Mouse (Mus musculus) hindbrain, embryonic 10.5 days (tissue): ENCODE results near the gene Gramd4. TPM values are rescaled to one million over a fixed set of nuclear protein-coding genes. Genes with fewer than 3 reads are reported as not detected.
"Not testable (repeated sequence)": the region's sequence is repeated elsewhere in the genome, so short reads cannot be mapped to it uniquely, and the experiment has no call there.

Experiments
- DNase-seq: peaks from one replicate; pipeline ENCODE4 v3.0.0-alpha.2; 2017; ENCODE audit warnings: low spot score
- H3K27ac ChIP-seq: fragments of 300-500 bp; sonication (generic); 2 replicates; pipeline ENCODE4 v1.5.1; 2016; ENCODE audit warnings: mild to moderate bottlenecking, moderate library complexity
- H3K27me3 ChIP-seq: fragments of 300-500 bp; sonication (generic); 2 replicates; pipeline ENCODE4 v1.6.1; 2016; ENCODE audit warnings: mild to moderate bottlenecking; ENCODE audit not compliant: poor library complexity, insufficient read depth, severe bottlenecking
- H3K36me3 ChIP-seq: fragments of 300-500 bp; sonication (generic); 2 replicates; pipeline ENCODE4 v1.6.1; 2016; ENCODE audit warnings: mild to moderate bottlenecking, moderate library complexity
- H3K4me1 ChIP-seq: fragments of 300-500 bp; sonication (generic); replicated peaks from 2 replicates; pipeline ENCODE4 v1.6.1; 2016; ENCODE audit warnings: mild to moderate bottlenecking
- H3K4me3 ChIP-seq: fragments of 300-500 bp; sonication (generic); 2 replicates; pipeline ENCODE4 v1.5.1; 2016; ENCODE audit warnings: mild to moderate bottlenecking, moderate library complexity
- H3K9me3 ChIP-seq: fragments of 300-500 bp; sonication (generic); 2 replicates; pipeline ENCODE4 v1.6.1; 2016; ENCODE audit warnings: mild to moderate bottlenecking, moderate library complexity
- WGBS: fragments of 180-500 bp; shearing (Covaris S2); methylation state at CpG from one replicate; pipeline ENCODE4 v1.1.7; 2016; 5-methylcytosine and 5-hydroxymethylcytosine counted together
- polyA plus RNA-seq: library from polyadenylated mRNA; unstranded; fragments of >200 nt; fragmentation: Nextera tagmentation; extraction: Ambion mirVana; gene quantifications from 2 replicates; pipeline ENCODE4 v1.2.1, GENCODE M21; 2016

Gene Gramd4
- polyA plus RNA-seq, 1 experiment from 2014 or later: 18.0 TPM

GRCm38 (mm10) chr15:86146922-86147321 lies 89.4 kb downstream of the Gramd4 start:
- H3K9me3 ChIP-seq: no peaks in the 10 kb centered on the region
- no peak overlapping the region for H3K4me3 ChIP-seq
- H3K36me3 ChIP-seq: peaks cover 75% of the 10 kb centered on the region
- no peaks in the 10 kb centered on the region for H3K4me1 ChIP-seq
- WGBS: 88% methylated on average over 8 of the region's 8 CpGs
- no peak overlapping the region for H3K27ac ChIP-seq
- no peak for DNase-seq
- H3K27me3 ChIP-seq: no peaks in the 10 kb centered on the region

GRCm38 (mm10) chr15:86150593-86150992 lies 93.1 kb downstream of the Gramd4 start:
- no peaks in the 10 kb centered on the region for H3K4me1 ChIP-seq
- no peak overlapping the region for H3K4me3 ChIP-seq
- H3K9me3 ChIP-seq: 0 out of 2 replicates have a peak, but pooled peaks cover 2% of the 10 kb centered on the region
- no peak overlapping the region for H3K27ac ChIP-seq
- no peaks in the 10 kb centered on the region for H3K27me3 ChIP-seq
- no peak for DNase-seq
- H3K36me3 ChIP-seq: peaks cover 83% of the 10 kb centered on the region
- 78% methylated on average over 4 of the region's 4 CpGs for WGBS

GRCm38 (mm10) chr15:86153481-86153960 lies 96.0 kb downstream of the Gramd4 start:
- no peak for DNase-seq
- H3K9me3 ChIP-seq: 0 out of 2 replicates have a peak, but pooled peaks cover 2% of the 10 kb centered on the region
- 90% methylated on average over 12 of the region's 12 CpGs for WGBS
- H3K4me1 ChIP-seq: no peaks in the 10 kb centered on the region
- no peak overlapping the region for H3K4me3 ChIP-seq
- no peaks in the 10 kb centered on the region for H3K27me3 ChIP-seq
- peaks cover 72% of the 10 kb centered on the region for H3K36me3 ChIP-seq
- H3K27ac ChIP-seq: no peak overlapping the region

GRCm38 (mm10) chr15:86156492-86156891 lies 99.0 kb downstream of the Gramd4 start:
- WGBS: 75% methylated on average over 5 of the region's 5 CpGs

GRCm38 (mm10) chr15:86159093-86159492 lies 101.6 kb downstream of the Gramd4 start:
- no peak overlapping the region for H3K27ac ChIP-seq
- no peak for DNase-seq
- no peaks in the 10 kb centered on the region for H3K9me3 ChIP-seq
- peaks cover 44% of the 10 kb centered on the region for H3K36me3 ChIP-seq
- H3K4me1 ChIP-seq: no peaks in the 10 kb centered on the region
- 87% methylated on average over 16 of the region's 16 CpGs for WGBS
- H3K27me3 ChIP-seq: no peaks in the 10 kb centered on the region
- no peak overlapping the region for H3K4me3 ChIP-seq

More at GRCm38 (mm10) chr15:86156492-86156891, 99.0 kb downstream of the Gramd4 start:
- Histone ChIP-seq H3K27me3 (no peaks in the 10 kb centered on the region), H3K4me3 (no peak overlapping the region), H3K27ac (no peak overlapping the region), H3K4me1 (no peaks in the 10 kb centered on the region), H3K9me3 (0 out of 2 replicates have a peak, but pooled peaks cover 2% of the 10 kb centered on the region), H3K36me3 (peaks cover 59% of the 10 kb centered on the region)
- DNase-seq: no peak

GRCm38 (mm10) chr15:86159719-86160118 lies 102.2 kb downstream of the Gramd4 start:
- Histone ChIP-seq H3K9me3 (no peaks in the 10 kb centered on the region), H3K4me1 (0 out of 2 replicates have a peak, but pooled peaks cover under 1% of the 10 kb centered on the region), H3K27me3 (no peaks in the 10 kb centered on the region), H3K36me3 (peaks cover 42% of the 10 kb centered on the region), H3K27ac (no peak overlapping the region), H3K4me3 (no peak overlapping the region)
- no peak for DNase-seq
- 91% methylated on average over 5 of the region's 5 CpGs for WGBS

- Histone ChIP-seq H3K4me3 (no peak overlapping the region), H3K27ac (no peak overlapping the region), H3K4me1 (0 out of 2 replicates have a peak, but pooled peaks cover 5% of the 10 kb centered on the region), H3K36me3 (peaks cover 35% of the 10 kb centered on the region), H3K27me3 (no peaks in the 10 kb centered on the region), H3K9me3 (no peaks in the 10 kb centered on the region)
- no peak for DNase-seq
- WGBS: 83% methylated on average over 10 of the region's 10 CpGs
Measured at GRCm38 (mm10) chr15:86160906-86161305, 103.4 kb downstream of the Gramd4 start.

GRCm38 (mm10) chr15:86161800-86162199 lies 104.3 kb downstream of the Gramd4 start:
- H3K4me1 ChIP-seq, H3K27ac ChIP-seq, H3K27me3 ChIP-seq, H3K9me3 ChIP-seq, H3K4me3 ChIP-seq, DNase-seq: not testable (repeated sequence)
- peaks cover 28% of the 10 kb centered on the region for H3K36me3 ChIP-seq
- 97% methylated on average over 3 of the region's 3 CpGs for WGBS

- Histone ChIP-seq H3K27me3 (no peaks in the 10 kb centered on the region), H3K27ac (no peak overlapping the region), H3K36me3 (peaks cover 24% of the 10 kb centered on the region), H3K4me1 (peaks cover 28% of the 10 kb centered on the region), H3K4me3 (no peak overlapping the region), H3K9me3 (no peaks in the 10 kb centered on the region)
- no peak for DNase-seq
- 85% methylated on average over 21 of the region's 21 CpGs for WGBS
Measured at GRCm38 (mm10) chr15:86164718-86165345, 107.3 kb downstream of the Gramd4 start.

- H3K9me3 ChIP-seq: no peaks in the 10 kb centered on the region
- H3K36me3 ChIP-seq: peaks cover 24% of the 10 kb centered on the region
- H3K4me1 ChIP-seq: peaks cover 32% of the 10 kb centered on the region
- no peak overlapping the region for H3K27ac ChIP-seq
- H3K4me3 ChIP-seq: no peak overlapping the region
- WGBS: 87% methylated on average over 24 of the region's 24 CpGs
- no peak for DNase-seq
- no peaks in the 10 kb centered on the region for H3K27me3 ChIP-seq
Measured at GRCm38 (mm10) chr15:86165811-86166590, 108.5 kb downstream of the Gramd4 start.

- Histone ChIP-seq H3K4me1 (peaks cover 40% of the 10 kb centered on the region), H3K36me3 (0 out of 2 replicates have a peak, but pooled peaks cover 12% of the 10 kb centered on the region), H3K27ac (no peak overlapping the region), H3K4me3 (no peak overlapping the region), H3K27me3 (no peaks in the 10 kb centered on the region), H3K9me3 (no peaks in the 10 kb centered on the region)
- 93% methylated on average over 7 of the region's 7 CpGs for WGBS
- DNase-seq: no peak
Measured at GRCm38 (mm10) chr15:86167032-86167655, 109.6 kb downstream of the Gramd4 start.

GRCm38 (mm10) chr15:86167787-86168504 lies 110.5 kb downstream of the Gramd4 start:
- WGBS: 84% methylated on average over 10 of the region's 10 CpGs
- H3K27me3 ChIP-seq: no peaks in the 10 kb centered on the region
- 0 out of 2 replicates have a peak, but pooled peaks cover 12% of the 10 kb centered on the region for H3K36me3 ChIP-seq
- H3K4me3 ChIP-seq: no peak overlapping the region
- no peaks in the 10 kb centered on the region for H3K9me3 ChIP-seq
- peaks cover 48% of the 10 kb centered on the region for H3K4me1 ChIP-seq
- DNase-seq: no peak
- peak overlapping the region; percentile 73 for H3K27ac ChIP-seq
